Mouse (Mus musculus) hematopoietic stem cell, adult 5-6 weeks (primary cell): ENCODE measurements at regions not wholly inside any gene's neighbourhood (a gene's known extent, or its start where the extent isn't known, plus 50 kb on each side); places are given as distances from the start of the nearest gene placed in this dataset.
"Not testable (repeated sequence)": the region's sequence is repeated elsewhere in the genome, so short reads cannot be mapped to it uniquely, and the experiment has no call there.

ENCODE experiments used
- ATAC-seq, 2 experiments: fragments of 125-278 bp in 1 of 2; replicated peaks in 1 of 2; 2 replicates each; pipeline ENCODE4 v1.8.0; 2016 to 2017; ENCODE audit warnings: inconsistent platforms in 2 of 2, mild to moderate bottlenecking in 2 of 2, moderate number of reproducible peaks in 2 of 2, low read depth in 1 of 2, moderate TSS enrichment in 1 of 2; ENCODE audit not compliant: low FRiP score in 2 of 2, poor library complexity in 2 of 2, severe bottlenecking in 2 of 2, insufficient read depth in 1 of 2, low TSS enrichment in 1 of 2

GRCm38 (mm10) chr6:95058017-95058416 lies 59.0 kb upstream of the Kbtbd8 start:
- peak; percentile 17 to 25; a peak in 1 of 4 replicates for ATAC-seq

- ATAC-seq: no peak
Measured at GRCm38 (mm10) chr6:95056222-95056621, 60.8 kb upstream of the Kbtbd8 start.

DNA sequence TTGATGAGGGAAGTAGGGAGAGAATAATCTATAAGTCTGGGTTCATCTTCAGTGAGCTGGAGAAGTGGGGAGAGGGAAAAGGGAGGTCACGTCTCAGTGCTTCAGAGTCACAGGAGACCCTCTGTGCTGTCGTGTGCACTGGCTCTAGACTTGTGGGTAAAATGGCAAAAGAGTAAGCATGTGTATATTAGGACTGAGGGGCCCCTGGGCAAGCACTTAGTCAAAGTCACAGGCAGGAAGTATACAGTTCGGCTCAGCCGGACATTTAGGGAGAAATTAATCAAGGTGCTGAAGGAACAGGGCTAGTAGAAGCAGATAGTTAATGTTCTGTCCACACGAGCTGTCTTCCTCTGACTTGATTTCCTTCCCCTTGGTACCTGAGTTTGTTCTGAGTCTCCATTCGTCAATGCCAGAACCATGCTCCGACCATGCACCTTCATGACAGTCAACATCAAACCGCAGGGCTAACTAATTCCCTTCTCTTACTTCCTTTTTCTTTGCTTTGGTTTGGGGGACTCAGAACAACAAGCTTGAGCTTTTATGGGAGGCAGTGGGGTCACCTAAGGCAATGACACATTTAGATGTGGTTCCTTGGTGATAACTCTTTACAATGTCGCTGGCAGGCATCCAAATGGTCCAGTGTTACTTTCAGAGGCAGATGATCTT lies 63.2 kb upstream of the Kbtbd8 start:
- peak; percentile 76 to 81 for ATAC-seq

DNA sequence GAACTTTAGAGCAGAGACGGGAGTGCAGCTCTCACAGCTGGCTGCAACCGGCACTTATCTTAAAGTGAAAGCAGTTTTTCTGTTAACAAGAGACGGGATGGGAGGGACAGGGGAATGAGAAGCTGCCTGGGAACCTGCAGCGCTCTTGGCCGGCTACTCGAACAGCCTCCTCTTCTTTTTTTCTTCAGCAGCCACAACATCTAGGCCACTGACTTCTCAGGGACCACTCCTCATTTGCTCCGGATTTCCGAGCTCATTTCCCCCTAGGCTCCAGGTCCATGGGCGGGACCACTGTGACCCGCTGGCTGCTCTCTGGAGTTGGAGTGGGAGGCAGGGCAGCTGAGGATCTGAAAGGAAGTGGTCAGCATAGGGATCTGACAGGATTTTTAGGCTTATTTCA lies 75.7 kb upstream of the Kbtbd8 start:
- not testable (repeated sequence) for ATAC-seq

DNA sequence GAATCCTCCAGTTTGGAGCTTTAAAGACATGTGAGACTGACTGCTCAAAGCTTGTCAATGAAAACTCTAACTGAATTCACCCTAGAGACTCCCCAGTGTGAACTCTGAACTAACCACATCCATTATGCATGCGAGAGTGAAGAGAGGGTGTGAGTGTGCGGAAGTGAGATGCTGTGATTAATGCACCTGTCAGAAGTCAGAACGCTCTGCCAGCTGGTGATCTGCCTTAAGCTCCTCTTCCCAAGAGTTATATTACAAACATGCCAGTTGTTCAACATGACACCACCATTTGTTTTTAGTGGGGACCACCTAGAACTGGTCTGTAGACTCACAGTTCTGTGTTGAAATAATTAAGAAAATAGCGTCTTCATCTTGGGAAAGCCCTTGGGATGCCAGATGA lies 92.8 kb upstream of the Kbtbd8 start:
- ATAC-seq: no peak

GRCm38 (mm10) chr6:95021724-95022123 lies 95.3 kb upstream of the Kbtbd8 start:
- ATAC-seq: no peak

- peak; percentile 42 to 45; a peak in 2 of 4 replicates for ATAC-seq
Measured at GRCm38 (mm10) chr6:95017911-95018310, 99.1 kb upstream of the Kbtbd8 start.

GRCm38 (mm10) chr6:95017484-95017883 lies 99.6 kb upstream of the Kbtbd8 start:
- peak; percentile 17 to 56; a peak in 2 of 4 replicates for ATAC-seq

GRCm38 (mm10) chr6:95013096-95013495 lies 103.9 kb upstream of the Kbtbd8 start:
- ATAC-seq: no peak

- ATAC-seq: no peak
Measured at GRCm38 (mm10) chr6:95006485-95006884, 110.6 kb upstream of the Kbtbd8 start.

DNA sequence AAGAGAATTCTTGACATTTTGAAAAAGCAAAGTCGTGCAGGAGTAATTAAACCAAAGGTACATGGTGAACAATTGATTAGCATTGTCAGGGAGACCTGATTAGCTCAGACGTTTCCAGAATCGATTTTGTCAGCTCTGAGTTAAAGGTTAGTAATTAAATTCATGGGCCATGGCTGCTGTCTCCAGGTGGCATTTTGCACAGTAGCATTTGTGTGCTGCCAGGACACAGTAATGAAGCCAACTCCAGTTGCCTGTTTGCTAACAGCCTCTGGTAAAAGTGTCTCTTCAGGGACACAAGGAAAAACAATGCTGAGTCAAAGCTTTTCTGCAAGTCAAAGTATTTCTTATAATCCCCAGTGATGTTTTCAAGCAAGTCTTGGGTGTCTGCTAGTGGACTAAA lies 113.3 kb upstream of the Kbtbd8 start:
- ATAC-seq: no peak

GRCm38 (mm10) chr6:94999562-94999961 lies 117.5 kb upstream of the Kbtbd8 start:
- ATAC-seq: no peak

- ATAC-seq: no peak
Measured at GRCm38 (mm10) chr6:94999002-94999401, 118.0 kb upstream of the Kbtbd8 start.

GRCm38 (mm10) chr6:94998371-94998770 lies 118.7 kb upstream of the Kbtbd8 start:
- ATAC-seq: no peak

DNA sequence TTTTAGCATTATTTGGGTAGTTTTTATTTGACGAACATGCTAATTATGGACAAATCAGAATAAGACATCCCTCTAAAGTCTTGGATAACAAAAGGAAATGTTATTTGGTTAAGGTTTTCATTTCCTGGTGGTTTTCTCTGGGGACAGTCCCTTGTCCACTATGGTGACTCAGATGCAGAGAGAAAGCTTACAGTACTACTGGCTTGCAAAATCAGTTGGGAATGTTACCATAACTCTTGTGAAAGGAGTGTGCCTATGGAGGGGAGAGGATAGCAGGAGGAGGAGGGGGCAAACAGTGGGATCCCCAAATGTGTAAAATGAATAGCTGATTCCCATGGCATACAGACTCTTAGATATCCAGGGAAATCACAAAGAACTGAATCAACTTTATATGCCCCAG lies 122.7 kb upstream of the Kbtbd8 start:
- ATAC-seq: no peak

- ATAC-seq: no peak
Measured at GRCm38 (mm10) chr6:94987427-94987826, 129.6 kb upstream of the Kbtbd8 start.

GRCm38 (mm10) chr6:94986346-94986745 lies 130.7 kb upstream of the Kbtbd8 start:
- ATAC-seq: peak; percentile 76 to 85

DNA sequence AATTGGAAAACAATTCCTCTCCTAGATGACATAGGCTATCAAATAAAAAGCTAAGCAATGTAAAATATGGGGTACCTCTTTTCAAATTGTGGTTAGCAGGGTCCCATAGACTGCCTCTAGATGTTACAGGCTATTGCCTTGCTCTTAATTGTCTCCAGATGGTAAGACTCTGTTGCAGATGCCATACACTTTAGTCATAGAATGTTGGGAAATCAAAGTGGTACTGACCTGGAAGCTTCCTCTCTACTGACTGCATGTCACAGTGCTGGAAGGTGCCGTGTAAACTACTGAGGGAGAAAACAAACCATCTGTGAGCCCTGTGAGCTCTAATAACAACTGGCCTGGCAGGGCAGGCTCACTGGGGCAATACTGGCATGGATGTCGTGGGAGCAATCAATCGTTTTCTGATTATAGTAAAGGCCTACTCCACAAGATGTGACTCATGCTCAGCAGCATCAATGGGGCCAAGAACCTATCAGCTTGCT lies 132.6 kb upstream of the Kbtbd8 start:
- ATAC-seq: no peak

DNA sequence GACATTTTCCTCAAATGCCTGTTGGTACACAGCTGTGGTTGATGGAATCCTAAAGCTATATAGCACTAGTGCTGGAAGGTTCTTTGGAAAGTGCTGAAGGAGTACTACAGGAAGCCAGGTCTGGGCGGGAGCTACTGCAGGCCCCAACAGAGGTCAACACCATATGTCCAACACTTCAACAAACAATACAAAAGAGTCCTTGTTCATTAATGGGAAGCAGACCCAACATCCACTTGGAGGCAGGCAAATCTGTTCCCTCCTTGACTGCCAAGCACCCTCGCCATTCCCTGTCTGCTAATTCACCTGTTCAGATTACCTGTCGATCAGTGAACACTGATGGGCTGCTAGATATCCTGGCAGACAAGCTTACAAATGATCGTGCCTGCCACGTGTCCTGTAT lies 148.4 kb upstream of the Kbtbd8 start:
- ATAC-seq: no peak
